Mouse (Mus musculus) heart, postnatal 4 days (tissue): ENCODE measurements around the gene Cdc26. TPM values are rescaled to one million over a fixed set of nuclear protein-coding genes. Genes with fewer than 3 reads are reported as not detected.

ENCODE experiments used
- DNase-seq: peaks from one replicate; pipeline ENCODE4 v3.0.0; 2021
- total RNA-seq, 2 experiments: library from RNA; stranded (reverse); gene quantifications; 2 replicates each; pipeline ENCODE4 v1.2.3; 2021

Cdc26 gene
- total RNA-seq, 2 experiments from 2014 or later = 58.0 to 61.1 TPM

- DNase-seq = no peak
Measured at GRCm38 (mm10) chr4:62397616-62398365, 10.7 kb downstream of the Cdc26 start.

GRCm38 (mm10) chr4:62395806-62396205 is 12.6 kb downstream of the Cdc26 start:
- no peak for DNase-seq

GRCm38 (mm10) chr4:62393459-62393858 is 15.0 kb downstream of the Cdc26 start:
- DNase-seq = no peak

- no peak for DNase-seq
Measured at GRCm38 (mm10) chr4:62391892-62392291, 16.6 kb downstream of the Cdc26 start.

- no peak for DNase-seq
Measured at GRCm38 (mm10) chr4:62389592-62390512, 18.6 kb downstream of the Cdc26 start.

- no peak for DNase-seq
Measured at GRCm38 (mm10) chr4:62385439-62385838, 23.0 kb downstream of the Cdc26 start.

- DNase-seq = no peak
Measured at GRCm38 (mm10) chr4:62384159-62384558, 24.3 kb downstream of the Cdc26 start.

GRCm38 (mm10) chr4:62383752-62384151 is 24.7 kb downstream of the Cdc26 start:
- DNase-seq = no peak

GRCm38 (mm10) chr4:62383207-62383606 is 25.2 kb downstream of the Cdc26 start:
- DNase-seq = no peak

- DNase-seq = no peak
Measured at GRCm38 (mm10) chr4:62379724-62380381, 28.6 kb downstream of the Cdc26 start.

GRCm38 (mm10) chr4:62376123-62376522 is 32.3 kb downstream of the Cdc26 start:
- no peak for DNase-seq

- no peak for DNase-seq
Measured at GRCm38 (mm10) chr4:62374342-62374741, 34.1 kb downstream of the Cdc26 start.

GRCm38 (mm10) chr4:62373668-62374067 is 34.8 kb downstream of the Cdc26 start:
- no peak for DNase-seq

GRCm38 (mm10) chr4:62372818-62373520 is 35.5 kb downstream of the Cdc26 start:
- no peak for DNase-seq

- no peak for DNase-seq
Measured at GRCm38 (mm10) chr4:62372410-62372809, 36.0 kb downstream of the Cdc26 start.

- DNase-seq = no peak
Measured at GRCm38 (mm10) chr4:62369091-62369490, 39.4 kb downstream of the Cdc26 start.

GRCm38 (mm10) chr4:62367586-62367985 is 40.9 kb downstream of the Cdc26 start:
- DNase-seq = no peak

- DNase-seq = no peak
Measured at GRCm38 (mm10) chr4:62366291-62366690, 42.2 kb downstream of the Cdc26 start.

- no peak for DNase-seq
Measured at GRCm38 (mm10) chr4:62364299-62364698, 44.1 kb downstream of the Cdc26 start.

GRCm38 (mm10) chr4:62362437-62362836 is 46.0 kb downstream of the Cdc26 start:
- DNase-seq = no peak

- DNase-seq = no peak
Measured at GRCm38 (mm10) chr4:62361997-62362396, 46.4 kb downstream of the Cdc26 start.

- no peak for DNase-seq
Measured at GRCm38 (mm10) chr4:62361571-62361970, 46.9 kb downstream of the Cdc26 start.
